Mouse (Mus musculus) CH12.LX (cell line): ENCODE results near the gene Lrrc75a. TPM values are rescaled to one million over a fixed set of nuclear protein-coding genes. Genes with fewer than 3 reads are reported as not detected.

Source experiments
- DNase-seq: peaks from one replicate; pipeline ENCODE4 v3.0.0-alpha.2; 2013; ENCODE audit errors: extremely low read depth
- H3K27ac ChIP-seq: 2 replicates; pipeline ENCODE4 v1.5.1; 2012; ENCODE audit warnings: low read depth, mild to moderate bottlenecking, control low read depth, moderate library complexity; ENCODE audit not compliant: insufficient read depth
- H3K27me3 ChIP-seq: replicated peaks from 2 replicates; pipeline ENCODE3; 2012; ENCODE audit warnings: inconsistent platforms
- H3K36me3 ChIP-seq, 2 experiments: replicated peaks in 1 of 2; 2 replicates each; pipeline versions ENCODE3 to v1.6.1; 2012; ENCODE audit warnings: inconsistent platforms in 1 of 2, low read length in 1 of 2, mild to moderate bottlenecking in 1 of 2, mixed read lengths in 1 of 2, moderate library complexity in 1 of 2; ENCODE audit not compliant: control insufficient read depth in 1 of 2, insufficient read depth in 1 of 2
- H3K4me1 ChIP-seq, 2 experiments: 2 replicates each; pipeline ENCODE4 v1.6.1; 2012; ENCODE audit warnings: inconsistent platforms in 1 of 2, moderate library complexity in 1 of 2; ENCODE audit not compliant: insufficient read depth in 2 of 2, control insufficient read depth in 1 of 2
- H3K4me2 ChIP-seq: 2 replicates; pipeline ENCODE4 v1.6.1; 2012; ENCODE audit warnings: low read depth, mild to moderate bottlenecking, control low read depth; ENCODE audit not compliant: poor library complexity, insufficient read depth, severe bottlenecking
- H3K4me3 ChIP-seq, 3 experiments: fragments of 150-350 bp in 1 of 3; sonication (generic) in 1 of 3; replicated peaks in 1 of 3; 2 replicates each; pipeline versions ENCODE3 to v1.5.1; 2011 to 2012; ENCODE audit warnings: low read depth in 2 of 3, low read length in 2 of 3, mild to moderate bottlenecking in 2 of 3, moderate library complexity in 2 of 3, control low read depth in 1 of 3, improper control_type of control experiment in 1 of 3, inconsistent platforms in 1 of 3, mixed read lengths in 1 of 3; ENCODE audit not compliant: poor library complexity in 1 of 3
- H3K79me2 ChIP-seq: replicated peaks from 2 replicates; pipeline ENCODE4 v1.6.1; 2012; ENCODE audit warnings: mild to moderate bottlenecking, moderate library complexity; ENCODE audit not compliant: control insufficient read depth, poor library complexity, insufficient read depth, severe bottlenecking; ENCODE audit errors: extremely low read depth
- H3K9ac ChIP-seq: 2 replicates; pipeline ENCODE4 v1.6.1; 2012; ENCODE audit warnings: low read depth, mild to moderate bottlenecking, control low read depth, moderate library complexity; ENCODE audit not compliant: insufficient read depth
- H3K9me3 ChIP-seq: replicated peaks from 2 replicates; pipeline ENCODE3; 2012; ENCODE audit warnings: low read length, inconsistent platforms, mixed read lengths
- CHD1 ChIP-seq: IDR thresholded peaks from 2 replicates; pipeline ENCODE4 v1.6.1; 2012; ENCODE audit warnings: low read depth, low read length, improper control_type of control experiment, inconsistent platforms
- KAT2A ChIP-seq: IDR thresholded peaks from 2 replicates; pipeline ENCODE4 v1.6.1; 2012; ENCODE audit warnings: low read length, improper control_type of control experiment, inconsistent platforms; ENCODE audit not compliant: insufficient replicate concordance
- MAFK ChIP-seq: IDR thresholded peaks from 2 replicates; pipeline ENCODE4 v1.6.1; 2011; ENCODE audit warnings: low read length, improper control_type of control experiment; ENCODE audit not compliant: insufficient replicate concordance
- MAZ ChIP-seq: IDR thresholded peaks from 2 replicates; pipeline ENCODE4 v1.6.1; 2012; ENCODE audit warnings: low read depth, mild to moderate bottlenecking, inconsistent platforms, low read length, improper control_type of control experiment, moderate library complexity
- MEF2A ChIP-seq: IDR thresholded peaks from 2 replicates; pipeline ENCODE4 v1.6.1; 2014; ENCODE audit warnings: low read depth, mild to moderate bottlenecking, inconsistent platforms, low read length, improper control_type of control experiment, borderline replicate concordance
- MXI1 ChIP-seq: IDR thresholded peaks from 2 replicates; pipeline ENCODE4 v1.6.1; 2011; ENCODE audit warnings: mild to moderate bottlenecking, low read depth, low read length, improper control_type of control experiment
- MYC ChIP-seq: IDR thresholded peaks from 2 replicates; pipeline ENCODE4 v1.6.1; 2011; ENCODE audit warnings: low read depth, mild to moderate bottlenecking, improper control_type of control experiment, low read length
- NRF1 ChIP-seq: IDR thresholded peaks from 2 replicates; pipeline ENCODE4 v1.6.1; 2014; ENCODE audit warnings: low read depth, mild to moderate bottlenecking, inconsistent platforms, low read length, improper control_type of control experiment, moderate library complexity
- RAD21 ChIP-seq: IDR thresholded peaks from 2 replicates; pipeline ENCODE4 v1.6.1; 2011; ENCODE audit warnings: low read depth, mild to moderate bottlenecking, low read length, improper control_type of control experiment, moderate library complexity
- RCOR1 ChIP-seq: conservative IDR thresholded peaks from 2 replicates; pipeline ENCODE4 v1.6.1; 2012; ENCODE audit warnings: low read depth, mild to moderate bottlenecking, inconsistent platforms, low read length, improper control_type of control experiment
- SIN3A ChIP-seq: IDR thresholded peaks from 2 replicates; pipeline ENCODE4 v1.6.1; 2012; ENCODE audit warnings: low read length, improper control_type of control experiment, inconsistent platforms
- TBP ChIP-seq: conservative IDR thresholded peaks from 2 replicates; pipeline ENCODE4 v1.6.1; 2011; ENCODE audit warnings: low read depth, low read length, improper control_type of control experiment
- ZC3H11A ChIP-seq: IDR thresholded peaks from 2 replicates; pipeline ENCODE4 v1.6.1; 2012; ENCODE audit warnings: low read depth, mild to moderate bottlenecking, inconsistent platforms, low read length, improper control_type of control experiment
- ZKSCAN1 ChIP-seq: IDR thresholded peaks from 2 replicates; pipeline ENCODE4 v1.6.1; 2012; ENCODE audit warnings: low read depth, inconsistent platforms, low read length, improper control_type of control experiment, borderline replicate concordance
- ZMIZ1 ChIP-seq: IDR thresholded peaks from 2 replicates; pipeline ENCODE4 v1.6.1; 2012; ENCODE audit warnings: low read depth, mild to moderate bottlenecking, inconsistent platforms, low read length, improper control_type of control experiment
- dilution Hi-C: fragments of 300-500 bp; cut with MboI; formaldehyde crosslinking; loops from 2 replicates; pipeline ENCODE4 v1.14.3; 2020; ENCODE audit warnings: low sequenced_read_pairs; ENCODE audit not compliant: extremely low pct_unique_long_range_greater_than_20kb, extremely low pct_ligation_motif_present
- in situ Hi-C: fragments of 300-500 bp; cut with MboI; formaldehyde crosslinking; loops from 3 replicates; pipeline ENCODE4 v1.14.3; 2019; ENCODE audit warnings: low sequenced_read_pairs, low pct_ligation_motif_present, low pct_unique_long_range_greater_than_20kb, mixed read lengths
- polyA plus RNA-seq: library from polyadenylated mRNA; unstranded; fragments of >175 nt; gene quantifications from 2 replicates; pipeline ENCODE4 v1.2.1, GENCODE M21; 2012; ENCODE audit warnings: low read depth; ENCODE audit not compliant: insufficient read length
- total RNA-seq, 2 experiments: library from RNA; depleted of rRNA; stranded (reverse); fragments of 300-350 nt in 1 of 2; fragments of >200 nt in 1 of 2; gene quantifications; 2 replicates each; pipeline ENCODE4 v1.2.3; 2012 to 2014

Lrrc75a gene
- total and polyA plus RNA-seq, 3 experiments, result 1.3 to 12.6 (median 1.8) TPM

- Histone ChIP-seq H3K9me3 (no peaks in the 10 kb centered on the region), H3K27me3 (no peaks in the 10 kb centered on the region), H3K79me2 (no peaks in the 10 kb centered on the region), H3K36me3 (peaks cover 74 to 92% of the 10 kb centered on the region in 2 experiments), H3K9ac (no peak overlapping the region), H3K27ac (no peak overlapping the region), H3K4me3 (no peak overlapping the region), H3K4me1 (peaks cover 5 to 14% of the 10 kb centered on the region in 2 experiments; a peak in 3 of 4 replicates), H3K4me2 (no peak overlapping the region)
- TF ChIP-seq TBP, result no peak
- no peak for TF ChIP-seq ZKSCAN1
- TF ChIP-seq KAT2A, result no peak
- no peak for TF ChIP-seq ZC3H11A
- in situ Hi-C loops (no loop called here), dilution Hi-C loops (no loop called here)
- peak; percentile 18 for DNase-seq
Observed at GRCm38 (mm10) chr11:62589391-62589790, 58.9 kb downstream of the Lrrc75a start.

- H3K27me3 ChIP-seq, result no peaks in the 10 kb centered on the region
- in situ Hi-C loops, result no loop called here
- H3K4me1 ChIP-seq, result peaks cover 5 to 14% of the 10 kb centered on the region in 2 experiments; a peak in 3 of 4 replicates
- no peaks in the 10 kb centered on the region for H3K79me2 ChIP-seq
- H3K4me2 ChIP-seq, result no peak overlapping the region
- H3K9ac ChIP-seq, result no peak overlapping the region
- no peaks in the 10 kb centered on the region for H3K9me3 ChIP-seq
- no peak for DNase-seq
- dilution Hi-C loops, result no loop called here
- H3K27ac ChIP-seq, result no peak overlapping the region
- no peak overlapping the region for H3K4me3 ChIP-seq
- peaks cover 68 to 93% of the 10 kb centered on the region in 2 experiments for H3K36me3 ChIP-seq
- TF ChIP-seq CHD1 (no peak), MAFK (no peak), MXI1 (no peak), ZC3H11A (no peak), MYC (no peak), NRF1 (no peak), MEF2A (no peak), RAD21 (no peak), ZMIZ1 (no peak), MAZ (no peak), RCOR1 (no peak), SIN3A (no peak)
Observed at GRCm38 (mm10) chr11:62587034-62587433, 61.3 kb downstream of the Lrrc75a start.
